Mouse (Mus musculus) MEL (cell line): ENCODE data around the gene Vwf. TPM values are rescaled to one million over a fixed set of nuclear protein-coding genes. Genes with fewer than 3 reads are reported as not detected.

Experiments used
- DNase-seq: peaks from one replicate; pipeline ENCODE4 v3.0.0; 2011; ENCODE audit warnings: low read depth, low spot score
- H3K27ac ChIP-seq: 2 replicates; pipeline ENCODE4 v1.5.1; 2012; ENCODE audit warnings: low read depth, mild to moderate bottlenecking, control low read depth, low read length, moderate library complexity; ENCODE audit not compliant: control insufficient read depth
- H3K27me3 ChIP-seq, 2 experiments: fragments of 150-350 bp in 1 of 2; sonication (generic) in 1 of 2; 2 replicates each; pipeline ENCODE4 v1.6.1; 2012; ENCODE audit warnings: low read length in 2 of 2, mild to moderate bottlenecking in 2 of 2, improper control_type of control experiment in 1 of 2, moderate library complexity in 1 of 2; ENCODE audit not compliant: insufficient read depth in 2 of 2, control insufficient read depth in 1 of 2
- H3K36me3 ChIP-seq, 2 experiments: 2 replicates each; pipeline ENCODE4 v1.6.1; 2012 to 2014; ENCODE audit warnings: low read length in 2 of 2, improper control_type of control experiment in 1 of 2, inconsistent platforms in 1 of 2, mild to moderate bottlenecking in 1 of 2; ENCODE audit not compliant: insufficient read depth in 2 of 2, control insufficient read depth in 1 of 2
- H3K4me1 ChIP-seq, 2 experiments: fragments of 150-350 bp in 1 of 2; sonication (generic) in 1 of 2; 2 replicates each; pipeline ENCODE4 v1.6.1; 2012; ENCODE audit warnings: low read length in 2 of 2, improper control_type of control experiment in 1 of 2, mild to moderate bottlenecking in 1 of 2; ENCODE audit not compliant: insufficient read depth in 2 of 2, control insufficient read depth in 1 of 2
- H3K4me3 ChIP-seq, 2 experiments: fragments of 150-350 bp in 1 of 2; sonication (generic) in 1 of 2; 2 replicates each; pipeline ENCODE4 v1.5.1; 2012; ENCODE audit warnings: low read depth in 2 of 2, low read length in 2 of 2, mild to moderate bottlenecking in 2 of 2, moderate library complexity in 2 of 2, control low read depth in 1 of 2, improper control_type of control experiment in 1 of 2; ENCODE audit not compliant: control insufficient read depth in 1 of 2, insufficient read depth in 1 of 2
- H3K79me2 ChIP-seq: 2 replicates; pipeline ENCODE4 v1.6.1; 2012; ENCODE audit warnings: mild to moderate bottlenecking, low read length, moderate library complexity; ENCODE audit not compliant: control insufficient read depth, poor library complexity, insufficient read depth
- H3K9ac ChIP-seq: 2 replicates; pipeline ENCODE4 v1.6.1; 2012; ENCODE audit warnings: low read depth, mild to moderate bottlenecking, control low read depth, low read length, moderate library complexity; ENCODE audit not compliant: control insufficient read depth, poor library complexity, severe bottlenecking
- H3K9me3 ChIP-seq: fragments of 150-350 bp; sonication (generic); replicated peaks from 2 replicates; pipeline ENCODE4 v1.6.1; 2012; ENCODE audit warnings: mild to moderate bottlenecking, low read length, improper control_type of control experiment, moderate library complexity; ENCODE audit not compliant: insufficient read depth
- CHD1 ChIP-seq: IDR thresholded peaks from 2 replicates; pipeline ENCODE4 v1.6.1; 2012; ENCODE audit warnings: low read depth, mild to moderate bottlenecking, inconsistent platforms, low read length, improper control_type of control experiment
- CTCF ChIP-seq, 3 experiments: IDR thresholded peaks in 2 of 3; conservative IDR thresholded peaks in 1 of 3; 2 replicates each; pipeline ENCODE4 v1.5.1; 2011 to 2012; ENCODE audit warnings: low read length in 3 of 3, low read depth in 2 of 3, mild to moderate bottlenecking in 2 of 3, improper control_type of control experiment in 1 of 3, inconsistent platforms in 1 of 3, mixed read lengths in 1 of 3, moderate library complexity in 1 of 3; ENCODE audit not compliant: control insufficient read depth in 1 of 3, insufficient read depth in 1 of 3, poor library complexity in 1 of 3, severe bottlenecking in 1 of 3
- ELF1 ChIP-seq: IDR thresholded peaks from 2 replicates; pipeline ENCODE4 v1.6.1; 2014; ENCODE audit warnings: low read depth, mild to moderate bottlenecking, inconsistent platforms, low read length, improper control_type of control experiment, moderate library complexity
- EP300 ChIP-seq, 2 experiments: IDR thresholded peaks; 2 replicates each; pipeline ENCODE4 v1.6.1; 2011; ENCODE audit warnings: improper control_type of control experiment in 2 of 2, low read length in 2 of 2, low read depth in 1 of 2, mild to moderate bottlenecking in 1 of 2
- ETS1 ChIP-seq: IDR thresholded peaks from 2 replicates; pipeline ENCODE4 v1.6.1; 2012; ENCODE audit warnings: low read depth, mild to moderate bottlenecking, inconsistent platforms, low read length, improper control_type of control experiment, moderate library complexity
- MEF2A ChIP-seq: IDR thresholded peaks from 2 replicates; pipeline ENCODE4 v1.6.1; 2014; ENCODE audit warnings: low read depth, mild to moderate bottlenecking, inconsistent platforms, low read length, improper control_type of control experiment; ENCODE audit not compliant: poor library complexity, insufficient replicate concordance, severe bottlenecking; ENCODE audit errors: extremely low read depth
- MYB ChIP-seq: IDR thresholded peaks from 2 replicates; pipeline ENCODE4 v1.6.1; 2011; ENCODE audit warnings: mild to moderate bottlenecking, low read depth, low read length, improper control_type of control experiment
- NELFE ChIP-seq: IDR thresholded peaks from 2 replicates; pipeline ENCODE4 v1.6.1; 2011; ENCODE audit warnings: low read depth, low read length, improper control_type of control experiment
- RAD21 ChIP-seq: IDR thresholded peaks from 2 replicates; pipeline ENCODE4 v1.6.1; 2011; ENCODE audit warnings: mild to moderate bottlenecking, low read depth, low read length, improper control_type of control experiment
- SMC3 ChIP-seq: IDR thresholded peaks from 2 replicates; pipeline ENCODE4 v1.6.1; 2011; ENCODE audit warnings: low read depth, low read length, improper control_type of control experiment
- TAL1 ChIP-seq: IDR thresholded peaks from 2 replicates; pipeline ENCODE4 v1.6.1; 2012; ENCODE audit warnings: mild to moderate bottlenecking, inconsistent platforms, low read length, moderate library complexity, mixed read lengths
- TCF12 ChIP-seq: IDR thresholded peaks from 2 replicates; pipeline ENCODE4 v1.6.1; 2014; ENCODE audit warnings: low read depth, mild to moderate bottlenecking, inconsistent platforms, low read length, improper control_type of control experiment, moderate library complexity
- UBTF ChIP-seq: IDR thresholded peaks from 2 replicates; pipeline ENCODE4 v1.6.1; 2012; ENCODE audit warnings: low read depth, mild to moderate bottlenecking, inconsistent platforms, low read length, improper control_type of control experiment, moderate library complexity, borderline replicate concordance; ENCODE audit not compliant: insufficient read depth
- ZC3H11A ChIP-seq: IDR thresholded peaks from 2 replicates; pipeline ENCODE4 v1.6.1; 2012; ENCODE audit warnings: low read depth, mild to moderate bottlenecking, inconsistent platforms, low read length, improper control_type of control experiment
- ZNF384 ChIP-seq: IDR thresholded peaks from 2 replicates; pipeline ENCODE4 v1.6.1; 2012; ENCODE audit warnings: low read depth, mild to moderate bottlenecking, inconsistent platforms, low read length, improper control_type of control experiment
- polyA plus RNA-seq, 2 experiments: library from polyadenylated mRNA; stranded (reverse) in 1 of 2; unstranded in 1 of 2; fragments of >175 nt in 1 of 2; fragments of >200 nt in 1 of 2; gene quantifications; 2 replicates each; pipeline versions ENCODE4 v1.2.1 to v1.2.4; 2012; ENCODE audit warnings: low replicate concordance in 2 of 2, low read depth in 1 of 2; ENCODE audit not compliant: insufficient read length in 2 of 2, insufficient read depth in 1 of 2, missing spikeins in 1 of 2
- total RNA-seq: library from RNA; depleted of rRNA; stranded (reverse); fragments of 300-350 nt; gene quantifications from 2 replicates; pipeline ENCODE4 v1.2.3, GENCODE M21; 2012

Vwf gene
- total and polyA plus RNA-seq, 3 experiments, result 0.29 to 0.42 TPM; not detected in 1

GRCm38 (mm10) chr6:125620764-125621163, 74.2 kb downstream of the Vwf start:
- Histone ChIP-seq H3K9ac (no peak overlapping the region), H3K79me2 (no peaks in the 10 kb centered on the region), H3K9me3 (no peaks in the 10 kb centered on the region), H3K4me1 (no peaks in the 10 kb centered on the region), H3K27me3 (no peaks in the 10 kb centered on the region; a peak in 1 of 4 replicates), H3K27ac (no peak overlapping the region), H3K36me3 (no peaks in the 10 kb centered on the region), H3K4me3 (no peak overlapping the region)
- no peak for DNase-seq
- TF ChIP-seq CTCF (IDR thresholded peaks at IDR 0.05 in 2 of 3, conservative IDR thresholded peaks at IDR 0.05 in 1 of 3; ENCODE audit: control insufficient read depth in 1 of 3, insufficient read depth in 1 of 3, low read depth in 2 of 3, low read length in 3 of 3, poor library complexity in 1 of 3, severe bottlenecking in 1 of 3) (peak in 1 of 3 experiments; percentile 17; a peak in 2 of 6 replicates), MYB (no peak), TCF12 (no peak)

- H3K36me3 ChIP-seq, result no peaks in the 10 kb centered on the region
- DNase-seq, result peak; percentile 29
- peak in 2 of 3 experiments; percentile 45 to 51; a peak in 4 of 6 replicates for TF ChIP-seq CTCF (IDR thresholded peaks at IDR 0.05 in 2 of 3, conservative IDR thresholded peaks at IDR 0.05 in 1 of 3; ENCODE audit: control insufficient read depth in 1 of 3, insufficient read depth in 1 of 3, low read depth in 2 of 3, low read length in 3 of 3, poor library complexity in 1 of 3, severe bottlenecking in 1 of 3)
- TF ChIP-seq EP300 (IDR thresholded peaks at IDR 0.05; ENCODE audit: low read depth in 1 of 2, low read length in 2 of 2), result no peak
- TF ChIP-seq ZC3H11A, result no peak
- TF ChIP-seq CHD1, result no peak
- TF ChIP-seq ZNF384, result peak; percentile 97
- TF ChIP-seq RAD21, result peak; percentile 31
- no peak for TF ChIP-seq ELF1
- no peak for TF ChIP-seq MEF2A
- no peak for TF ChIP-seq TAL1
- no peak for TF ChIP-seq NELFE
- TF ChIP-seq UBTF, result no peak
- no peak for TF ChIP-seq ETS1
- peak; percentile 59 for TF ChIP-seq SMC3
- no peaks in the 10 kb centered on the region for H3K4me1 ChIP-seq
- H3K27ac ChIP-seq, result no peak overlapping the region
- H3K4me3 ChIP-seq, result no peak overlapping the region
- H3K27me3 ChIP-seq, result no peaks in the 10 kb centered on the region; a peak in 1 of 4 replicates
- no peaks in the 10 kb centered on the region for H3K79me2 ChIP-seq
- no peaks in the 10 kb centered on the region for H3K9me3 ChIP-seq
- no peak overlapping the region for H3K9ac ChIP-seq
Measured at GRCm38 (mm10) chr6:125622434-125622833, 75.9 kb downstream of the Vwf start.
